Comparison of ENCODE assay signal across 25 mouse cellular contexts in genomic region chr6:113894008-113894407, GRCm38 (mm10).
"Had no signal": no experiment of that assay in that cellular context is flagged by ENCODE, and none has a peak within 500 bp of the region (broad histone marks: within the 10 kb centered on the region; RNA-seq: fewer than 3 reads in every experiment).

No protein-coding gene starts in this region.

- H3K4me1 ChIP-seq: lung, embryonic 15.5 days; megakaryocyte, embryonic 14.5 days; stomach, embryonic 15.5 days had no signal

- H3K9ac ChIP-seq: limb, embryonic 13.5 days; lung, embryonic 15.5 days; midbrain, embryonic 13.5 days; neural tube, embryonic 13.5 days; stomach, embryonic 15.5 days had no signal

- H3K27ac ChIP-seq: kidney, postnatal 0 days; layer of hippocampus, adult 2 months; limb, embryonic 10.5 days; limb, embryonic 13.5 days; lung, embryonic 15.5 days; midbrain, embryonic 10.5 days; midbrain, embryonic 13.5 days; neural tube, embryonic 13.5 days; stomach, embryonic 15.5 days had no signal

- DNase-seq: kidney, adult 2 months; kidney, postnatal 25 days; layer of hippocampus, adult 9-11 months; layer of hippocampus, postnatal 36 days; lung, adult 18-20 months; lung, postnatal 10 days; lung, postnatal 36 days; retina, postnatal 1 day; right cerebral cortex, postnatal 25 days; spleen, adult 18-20 months; thymus, postnatal 14 days; thymus, postnatal 4 days had no signal

- H3K9me3 ChIP-seq: limb, embryonic 10.5 days; limb, embryonic 13.5 days; lung, embryonic 15.5 days; megakaryocyte, embryonic 14.5 days; midbrain, embryonic 10.5 days; midbrain, embryonic 13.5 days; neural tube, embryonic 13.5 days; stomach, embryonic 15.5 days had no signal

- ATAC-seq: intestine, postnatal 0 days; midbrain, embryonic 13.5 days; midbrain, embryonic 16.5 days had no signal

- H3K4me3 ChIP-seq: layer of hippocampus, adult 2 months; limb, embryonic 10.5 days; limb, embryonic 13.5 days; lung, embryonic 15.5 days; megakaryocyte, embryonic 14.5 days; midbrain, embryonic 10.5 days; midbrain, embryonic 13.5 days; myocyte; neural tube, embryonic 13.5 days; stomach, embryonic 15.5 days had no signal

- H3K36me3 ChIP-seq: limb, embryonic 10.5 days; limb, embryonic 13.5 days; lung, embryonic 15.5 days; midbrain, embryonic 10.5 days; midbrain, embryonic 13.5 days; neural tube, embryonic 13.5 days; stomach, embryonic 15.5 days had no signal

- H3K4me2 ChIP-seq: limb, embryonic 13.5 days; lung, embryonic 15.5 days; midbrain, embryonic 13.5 days; neural tube, embryonic 13.5 days; stomach, embryonic 15.5 days had no signal
